Mouse (Mus musculus): Measurements from ENCODE around the gene Arhgef39.

DNA sequence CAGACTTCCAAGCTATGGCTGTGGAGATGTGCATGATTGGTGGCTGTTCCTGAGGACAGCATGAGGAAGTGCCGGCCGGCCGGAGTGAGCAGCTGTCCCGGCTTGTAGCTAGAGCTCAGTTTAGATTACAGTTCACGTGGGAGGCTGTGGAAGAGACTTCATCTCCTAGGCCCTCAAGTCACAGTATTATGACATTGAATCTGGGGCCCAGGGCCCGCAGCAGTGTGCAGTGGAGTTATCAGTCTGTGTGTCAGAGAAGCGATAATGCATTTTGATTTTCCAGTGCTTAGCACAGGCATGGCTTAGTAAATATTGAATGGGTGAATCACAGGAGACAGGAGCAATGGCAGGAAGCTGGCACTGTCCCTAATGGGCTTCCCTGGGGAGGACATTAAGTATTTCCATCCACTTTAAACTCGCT lies 30.6 kb upstream of the Arhgef39 start:
- no peak for TF ChIP-seq CTCF (IDR thresholded peaks at IDR 0.05; ENCODE audit: extremely low read depth, insufficient read depth, low read length)
- no peak for TF ChIP-seq POLR2A (IDR thresholded peaks at IDR 0.05; ENCODE audit: extremely low read depth, insufficient read depth, low read length)

Measured in cortical plate, adult 2 months (tissue).